9 mouse cellular contexts compared by ENCODE assay signal in the genomic region with DNA sequence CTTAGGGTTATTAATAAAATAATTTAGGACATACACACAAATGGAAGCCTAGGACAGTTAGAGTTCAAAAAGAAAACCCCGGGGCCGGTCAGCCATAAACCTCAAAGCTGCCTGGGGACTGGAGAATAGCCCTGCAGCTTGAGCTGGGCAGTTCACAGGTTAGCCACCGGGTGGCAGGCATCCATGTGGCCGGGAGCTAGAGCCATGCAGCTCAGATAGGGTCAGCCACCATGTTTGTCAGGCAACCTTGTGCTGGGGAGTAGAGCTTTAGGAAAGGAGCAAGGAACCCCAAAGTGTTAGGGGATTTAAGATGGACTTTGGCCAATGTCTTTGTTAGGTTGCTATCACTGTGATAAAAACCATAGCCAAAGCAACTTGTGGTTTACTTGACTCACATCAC. TPM values are rescaled to one million over a fixed set of nuclear protein-coding genes. Genes with fewer than 3 reads are reported as not detected.
DNase-seq lines count a peak whose midpoint lies in the region; ATAC-seq and TF ChIP-seq lines count a peak whose summit lies in the region.
"Had no signal": no experiment of that assay in that cellular context is flagged by ENCODE, and none has a peak within 500 bp of the region (broad histone marks: within the 10 kb centered on the region; RNA-seq: fewer than 3 reads in every experiment).

No protein-coding gene starts in this region.

- no peak for TF ChIP-seq POLR2A in spleen, adult 2 months (IDR thresholded peaks at IDR 0.05; ENCODE audit: low read depth, low read length)

- H3K36me3 ChIP-seq in G1E (replicated peaks): peaks cover 19% of the 10 kb centered on the region
- peaks cover 8% of the 10 kb centered on the region for H3K36me3 ChIP-seq in spleen, adult 2 months (ENCODE audit: control insufficient read depth, insufficient read depth, low read length)

- H3K4me1 ChIP-seq in G1E (ENCODE audit: insufficient read depth, low read depth, low read length): peaks cover 38% of the 10 kb centered on the region
- peaks cover 17% of the 10 kb centered on the region for H3K4me1 ChIP-seq in spleen, adult 2 months (ENCODE audit: control insufficient read depth, insufficient read depth, insufficient read length)

- 17% methylated on average over 4 of the region's 4 CpGs for WGBS in spleen, adult 2 months

- H3K27me3 ChIP-seq in G1E (ENCODE audit: insufficient read depth, low read length): no peaks in the 10 kb centered on the region
- H3K27me3 ChIP-seq in spleen, adult 2 months (ENCODE audit: control insufficient read depth, insufficient read depth, low read length): 0 out of 2 replicates have a peak, but pooled peaks cover 1% of the 10 kb centered on the region
- H3K27me3 ChIP-seq: heart, embryonic 15.5 days had no signal

- ATAC-seq in G1E (ENCODE audit: extremely low read depth, insufficient number of reproducible peaks, low FRiP score, poor library complexity, severe bottlenecking): no peak
- ATAC-seq in granulocyte monocyte progenitor cell, adult 5-6 weeks (replicated peaks; ENCODE audit: poor library complexity, severe bottlenecking): peak; percentile 20; the same call in 1 of the 2 replicates

- peaks cover 3% of the 10 kb centered on the region; the same call in 1 of the 2 replicates for H3K9me3 ChIP-seq in G1E (replicated peaks)

- no peak overlapping the region for H3K4me3 ChIP-seq in G1E (ENCODE audit: low read depth, low read length)
- no peak overlapping the region for H3K4me3 ChIP-seq in spleen, adult 2 months (ENCODE audit: extremely low read depth, insufficient read depth, insufficient read length)
- H3K4me3 ChIP-seq: heart, embryonic 15.5 days had no signal

- peak; percentile 33; the same call in 1 of the 2 replicates for TF ChIP-seq CTCF in G1E (IDR thresholded peaks at IDR 0.05; ENCODE audit: low read depth, low read length)
- peak; percentile 61; the same call in 1 of the 2 replicates for TF ChIP-seq CTCF in spleen, adult 2 months (IDR thresholded peaks at IDR 0.05; ENCODE audit: extremely low read depth, insufficient read depth, insufficient read length, insufficient replicate concordance)

- H3K27ac ChIP-seq in spleen, adult 2 months (ENCODE audit: insufficient read depth, low read length): no peak overlapping the region
- H3K27ac ChIP-seq: heart, embryonic 15.5 days had no signal

- peak; percentile 38 to 54 for DNase-seq in layer of hippocampus, postnatal 10 days (ENCODE audit: low spot score in 2 of 2)
- DNase-seq in layer of hippocampus, postnatal 14 days (ENCODE audit: low spot score in 2 of 2): no peak
- DNase-seq in G1E (ENCODE audit: low spot score): no peak
- DNase-seq in brain, adult 2 months (ENCODE audit: low read depth, low spot score): peak; percentile 58
- DNase-seq in lung, postnatal 10 days: peak; percentile 66
- peak in 1 of 2 experiments; percentile 67 for DNase-seq in spleen, adult 2 months (ENCODE audit: low read depth in 1 of 2, low spot score in 2 of 2)
- no peak for DNase-seq in urinary bladder, postnatal 10 days (ENCODE audit: low spot score)

RNA-seq across cellular contexts. Expression of a gene that starts 2.7 kb away (rescaled TPM):
- 10 to 100 TPM; 52.8 to 53.3 TPM for total RNA-seq in layer of hippocampus, postnatal 10 days (2021)
- total RNA-seq in layer of hippocampus, postnatal 14 days (2021): 10 to 100 TPM; 47.2 to 52.5 TPM
- total RNA-seq in G1E (2014; fragmentation: Nextera tagmentation): 71.1 and 72.1 TPM in 2 replicates
- 30.0 and 33.7 TPM in 2 replicates for total RNA-seq in G1E (2017)
- 211 and 218 TPM in 2 replicates for polyA plus RNA-seq in G1E (2012)
- 98.2 and 101 TPM in 2 replicates for total RNA-seq in granulocyte monocyte progenitor cell, adult 5-6 weeks (2014; fragmentation: Nextera tagmentation)
- total RNA-seq in granulocyte monocyte progenitor cell, adult 5-6 weeks (2017): 35.0 and 39.1 TPM in 2 replicates
- polyA plus RNA-seq in spleen, adult 2 months (2012; rRNA removed): 88.6 and 125 TPM in 2 replicates

RNA-seq across cellular contexts. Expression of a gene that starts 9.9 kb away (rescaled TPM):
- total RNA-seq in layer of hippocampus, postnatal 10 days (2021): not detected
- not detected for total RNA-seq in layer of hippocampus, postnatal 14 days (2021)
- total RNA-seq in G1E (2014; fragmentation: Nextera tagmentation) (not detected in 2 replicates), G1E (2017) (not detected in 2 replicates)
- not detected in 2 replicates for polyA plus RNA-seq in G1E (2012)
- total RNA-seq in granulocyte monocyte progenitor cell, adult 5-6 weeks (2014; fragmentation: Nextera tagmentation): not detected in 2 replicates
- not detected in 2 replicates for total RNA-seq in granulocyte monocyte progenitor cell, adult 5-6 weeks (2017)
- not detected in 2 replicates for polyA plus RNA-seq in spleen, adult 2 months (2012; rRNA removed)
- polyA plus RNA-seq: heart, embryonic 15.5 days had no signal

RNA-seq across cellular contexts. Expression of a gene that starts 22.7 kb away (rescaled TPM):
- total RNA-seq in layer of hippocampus, postnatal 10 days (2021): 10 to 100 TPM; 68.6 to 75.4 TPM
- total RNA-seq in layer of hippocampus, postnatal 14 days (2021): 10 to 100 TPM; 58.1 to 61.9 TPM
- total RNA-seq in G1E (2014; fragmentation: Nextera tagmentation) (not detected in 2 replicates), G1E (2017) (under 0.01 and 0.05 TPM in 2 replicates)
- not detected in 2 replicates for polyA plus RNA-seq in G1E (2012)
- total RNA-seq in granulocyte monocyte progenitor cell, adult 5-6 weeks (2014; fragmentation: Nextera tagmentation): not detected in 2 replicates
- not detected in 2 replicates for total RNA-seq in granulocyte monocyte progenitor cell, adult 5-6 weeks (2017)
- 0.37 and 0.60 TPM in 2 replicates for polyA plus RNA-seq in spleen, adult 2 months (2012; rRNA removed)

RNA-seq across cellular contexts. Expression of a gene that starts 29.8 kb away (rescaled TPM):
- 1 to 10 TPM; 5.4 to 6.8 TPM for total RNA-seq in layer of hippocampus, postnatal 10 days (2021)
- 10 to 100 TPM in 1 of 2 experiments, 1 to 10 TPM in 1; 5.6 to 11.9 TPM for total RNA-seq in layer of hippocampus, postnatal 14 days (2021)
- total RNA-seq in G1E (2014; fragmentation: Nextera tagmentation) (not detected in 2 replicates), G1E (2017) (not detected in 2 replicates)
- not detected in 2 replicates for polyA plus RNA-seq in G1E (2012)
- not detected in 2 replicates for total RNA-seq in granulocyte monocyte progenitor cell, adult 5-6 weeks (2014; fragmentation: Nextera tagmentation)
- not detected in 2 replicates for total RNA-seq in granulocyte monocyte progenitor cell, adult 5-6 weeks (2017)
- 2.4 and 13.7 TPM in 2 replicates for polyA plus RNA-seq in spleen, adult 2 months (2012; rRNA removed)

Comparison
In these comparisons a context has a peak if more than half of its experiments do, and no peak if none do; other contexts are left out.
1. DNase-seq: peak in layer of hippocampus, postnatal 10 days (2 of 2), brain, adult 2 months (single experiment) and lung, postnatal 10 days (single experiment); none in layer of hippocampus, postnatal 14 days (0 of 2), G1E (single experiment) and urinary bladder, postnatal 10 days (single experiment).
2. RNA of a gene that starts 22.7 kb away (total RNA-seq): 68.6 to 75.4 TPM in layer of hippocampus, postnatal 10 days and 58.1 to 61.9 TPM in layer of hippocampus, postnatal 14 days; under 0.01 to 0.05 TPM in G1E and not detected in granulocyte monocyte progenitor cell, adult 5-6 weeks; every median in the first group is over 10 times any median in the second.